Mouse (Mus musculus): Measurements from ENCODE around the gene 7420426K07Rik. TPM values are rescaled to one million over a fixed set of nuclear protein-coding genes. Genes with fewer than 3 reads are reported as not detected.

7420426K07Rik gene
- total and polyA plus RNA-seq, 3 experiments, result not detected

- DNase-seq (ENCODE audit: extremely low read depth), result no peak
- TF ChIP-seq MAZ (IDR thresholded peaks at IDR 0.05; ENCODE audit: low read depth, low read length), result no peak
- TF ChIP-seq POLR2A (IDR thresholded peaks at IDR 0.05; ENCODE audit: low read depth, low read length), result no peak
- TF ChIP-seq POLR2AphosphoS2 (IDR thresholded peaks at IDR 0.05; ENCODE audit: low read depth, low read length), result no peak
- TF ChIP-seq MEF2A (IDR thresholded peaks at IDR 0.05; ENCODE audit: borderline replicate concordance, low read depth, low read length), result no peak
- no peak for TF ChIP-seq KAT2A (IDR thresholded peaks at IDR 0.05; ENCODE audit: insufficient replicate concordance, low read length)
- TF ChIP-seq ZKSCAN1 (IDR thresholded peaks at IDR 0.05; ENCODE audit: borderline replicate concordance, low read depth, low read length), result no peak
- no peak for TF ChIP-seq E2F4 (IDR thresholded peaks at IDR 0.05; ENCODE audit: insufficient replicate concordance, low read depth, low read length)
- no peak for TF ChIP-seq CTCF (conservative IDR thresholded peaks at IDR 0.05 in 1 of 2, IDR thresholded peaks at IDR 0.05 in 1 of 2; ENCODE audit: low read depth in 2 of 2, low read length in 2 of 2)
- Histone ChIP-seq H3K4me1 (ENCODE audit: control insufficient read depth in 1 of 2, insufficient read depth in 2 of 2) (no peaks in the 10 kb centered on the region), H3K27ac (ENCODE audit: insufficient read depth, low read depth) (no peak overlapping the region), H3K79me2 (replicated peaks; ENCODE audit: control insufficient read depth, extremely low read depth, insufficient read depth, poor library complexity, severe bottlenecking) (no peaks in the 10 kb centered on the region), H3K9ac (ENCODE audit: insufficient read depth, low read depth) (no peak overlapping the region), H3K4me2 (ENCODE audit: insufficient read depth, low read depth, poor library complexity, severe bottlenecking) (no peak overlapping the region), H3K27me3 (replicated peaks) (no peaks in the 10 kb centered on the region), H3K4me3 (replicated peaks in 1 of 3; ENCODE audit: low read depth in 2 of 3, low read length in 2 of 3, poor library complexity in 1 of 3) (no peak overlapping the region), H3K9me3 (replicated peaks; ENCODE audit: low read length) (no peaks in the 10 kb centered on the region), H3K36me3 (replicated peaks in 1 of 2; ENCODE audit: control insufficient read depth in 1 of 2, insufficient read depth in 1 of 2, low read length in 1 of 2) (no peaks in the 10 kb centered on the region)
- in situ Hi-C loops (cut with MboI; ENCODE audit: low pct_ligation_motif_present, low pct_unique_long_range_greater_than_20kb, low sequenced_read_pairs), result no loop called here
- dilution Hi-C loops (cut with MboI; ENCODE audit: extremely low pct_ligation_motif_present, extremely low pct_unique_long_range_greater_than_20kb, low sequenced_read_pairs), result no loop called here
Observed at GRCm38 (mm10) chr9:98935190-98935909, 32.4 kb downstream of the 7420426K07Rik start.

GRCm38 (mm10) chr9:98939290-98939689, 36.4 kb downstream of the 7420426K07Rik start:
- dilution Hi-C loops (cut with MboI; ENCODE audit: extremely low pct_ligation_motif_present, extremely low pct_unique_long_range_greater_than_20kb, low sequenced_read_pairs), result no loop called here
- Histone ChIP-seq H3K4me1 (ENCODE audit: control insufficient read depth in 1 of 2, insufficient read depth in 2 of 2) (peaks cover 0 to 3% of the 10 kb centered on the region in 2 experiments; a peak in 1 of 4 replicates), H3K4me3 (replicated peaks in 1 of 3; ENCODE audit: low read depth in 2 of 3, low read length in 2 of 3, poor library complexity in 1 of 3) (no peak overlapping the region), H3K36me3 (replicated peaks in 1 of 2; ENCODE audit: control insufficient read depth in 1 of 2, insufficient read depth in 1 of 2, low read length in 1 of 2) (no peaks in the 10 kb centered on the region), H3K79me2 (replicated peaks; ENCODE audit: control insufficient read depth, extremely low read depth, insufficient read depth, poor library complexity, severe bottlenecking) (no peaks in the 10 kb centered on the region), H3K9me3 (replicated peaks; ENCODE audit: low read length) (no peaks in the 10 kb centered on the region), H3K9ac (ENCODE audit: insufficient read depth, low read depth) (no peak overlapping the region), H3K27me3 (replicated peaks) (no peaks in the 10 kb centered on the region), H3K27ac (ENCODE audit: insufficient read depth, low read depth) (no peak overlapping the region), H3K4me2 (ENCODE audit: insufficient read depth, low read depth, poor library complexity, severe bottlenecking) (no peak overlapping the region)
- DNase-seq (ENCODE audit: extremely low read depth), result peak; percentile 36
- in situ Hi-C loops (cut with MboI; ENCODE audit: low pct_ligation_motif_present, low pct_unique_long_range_greater_than_20kb, low sequenced_read_pairs), result no loop called here
- TF ChIP-seq NELFE (IDR thresholded peaks at IDR 0.05; ENCODE audit: low read depth, low read length) (no peak), UBTF (IDR thresholded peaks at IDR 0.05; ENCODE audit: low read depth, low read length) (no peak), SMC3 (IDR thresholded peaks at IDR 0.05; ENCODE audit: low read depth, low read length) (peak; percentile 48), RAD21 (IDR thresholded peaks at IDR 0.05; ENCODE audit: low read depth, low read length) (peak; percentile 28), MXI1 (IDR thresholded peaks at IDR 0.05; ENCODE audit: low read depth, low read length) (no peak), POLR2AphosphoS2 (IDR thresholded peaks at IDR 0.05; ENCODE audit: low read depth, low read length) (no peak), CTCF (conservative IDR thresholded peaks at IDR 0.05 in 1 of 2, IDR thresholded peaks at IDR 0.05 in 1 of 2; ENCODE audit: low read depth in 2 of 2, low read length in 2 of 2) (peak; percentile 25 to 52; a peak in 3 of 4 replicates), RCOR1 (conservative IDR thresholded peaks at IDR 0.05; ENCODE audit: low read depth, low read length) (no peak)

Data from CH12.LX (cell line).